Mouse (Mus musculus) liver, postnatal 0 days (tissue): ENCODE measurements around the gene Rasd2.

Source experiments
- CTCF ChIP-seq: sonication (generic); IDR thresholded peaks from 2 replicates; pipeline ENCODE4 v1.5.1; 2016; ENCODE audit warnings: antibody characterized with exemption, low read depth
- EP300 ChIP-seq: IDR thresholded peaks from 2 replicates; pipeline ENCODE4 v1.6.1; 2016; ENCODE audit warnings: antibody characterized with exemption, low read depth, mild to moderate bottlenecking

DNA sequence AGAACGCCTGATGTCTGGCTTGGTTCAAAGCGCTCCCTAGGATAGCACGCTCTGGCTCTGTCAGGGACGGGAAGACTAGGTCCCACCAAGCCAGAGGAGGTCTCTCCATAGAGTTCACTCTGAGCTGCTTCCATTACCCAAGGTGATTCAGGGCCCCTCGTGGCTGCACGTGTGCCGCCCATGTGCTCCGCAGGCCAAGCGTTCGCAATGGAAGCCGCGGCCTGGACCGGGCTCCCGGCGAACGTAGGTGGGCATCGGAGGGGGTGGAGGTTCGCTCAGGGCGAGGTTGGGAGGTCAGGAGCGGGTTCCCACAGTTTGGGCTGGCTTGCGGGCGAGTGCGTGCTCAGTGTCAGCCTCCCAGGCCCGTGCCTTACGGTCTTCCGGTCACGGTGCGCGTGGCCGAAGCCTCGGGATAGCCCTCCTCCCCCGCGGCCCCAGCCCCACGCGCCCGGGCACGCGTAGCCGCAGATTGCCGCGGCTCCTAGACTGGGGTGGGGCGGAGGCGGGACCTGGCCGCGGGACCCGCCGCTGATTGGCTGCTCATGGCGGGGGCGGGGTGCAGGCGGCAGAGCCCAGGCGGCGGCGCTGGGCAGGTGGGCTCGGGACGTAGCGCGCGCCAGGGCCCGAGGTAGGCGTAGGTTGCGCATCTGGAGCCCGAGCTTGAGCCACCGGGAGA lies 975 bp upstream of the Rasd2 start:
- TF ChIP-seq CTCF (no peak), EP300 (no peak)
